Mouse (Mus musculus) small intestine, adult 2 months (tissue): ENCODE data around the gene Tmem218.

ENCODE experiments used
- CTCF ChIP-seq: fragments of 200-500 bp; IDR thresholded peaks from 2 replicates; pipeline ENCODE4 v1.5.1; 2012; ENCODE audit warnings: low read depth, mild to moderate bottlenecking, control low read depth, inconsistent platforms, low read length, moderate library complexity, mixed read lengths; ENCODE audit not compliant: insufficient replicate concordance, insufficient read length; ENCODE audit errors: extremely low read depth
- POLR2A ChIP-seq: fragments of 200-500 bp; IDR thresholded peaks from 2 replicates; pipeline ENCODE4 v1.6.1; 2012; ENCODE audit warnings: low read depth, mild to moderate bottlenecking, control low read depth, inconsistent platforms, low read length, moderate library complexity

- TF ChIP-seq CTCF (no peak), POLR2A (no peak)
These were observed 32.0 kb upstream of the Tmem218 start for GRCm38 (mm10) chr9:37176002-37176401.
